Mouse (Mus musculus) embryonic facial prominence, embryonic 11.5 days (tissue): Measurements from ENCODE around the gene Wbp2nl. TPM values are rescaled to one million over a fixed set of nuclear protein-coding genes. Genes with fewer than 3 reads are reported as not detected.

Experiments used
- ATAC-seq: fragments of 200-750 bp; cut with Nextera tagmentation; replicated peaks from 2 replicates; pipeline ENCODE4 v1.8.0; 2017; ENCODE audit warnings: low read depth; ENCODE audit not compliant: insufficient number of reproducible peaks, low FRiP score, low TSS enrichment
- DNase-seq: peaks from one replicate; pipeline ENCODE4 v3.0.0-alpha.2; 2015; ENCODE audit warnings: low spot score
- H3K27ac ChIP-seq: fragments of 300-500 bp; sonication (generic); replicated peaks from 2 replicates; pipeline ENCODE4 v1.5.1; 2014; ENCODE audit warnings: mild to moderate bottlenecking, low read depth, low read length, control low read depth
- H3K27me3 ChIP-seq: fragments of 300-500 bp; sonication (generic); 2 replicates; pipeline ENCODE4 v1.6.1; 2014; ENCODE audit warnings: mild to moderate bottlenecking, low read length, moderate library complexity, mixed read lengths; ENCODE audit not compliant: control insufficient read depth, insufficient read depth
- H3K36me3 ChIP-seq: fragments of 300-500 bp; sonication (generic); replicated peaks from 2 replicates; pipeline ENCODE4 v1.6.1; 2014; ENCODE audit warnings: low read depth, mild to moderate bottlenecking, low read length, moderate library complexity, mixed read lengths; ENCODE audit not compliant: control insufficient read depth, insufficient read depth
- H3K4me1 ChIP-seq: fragments of 300-500 bp; sonication (generic); 2 replicates; pipeline ENCODE4 v1.6.1; 2014; ENCODE audit warnings: low read length, mixed read lengths; ENCODE audit not compliant: control insufficient read depth, insufficient read depth
- H3K4me2 ChIP-seq: fragments of 300-500 bp; sonication (generic); 2 replicates; pipeline ENCODE4 v1.6.1; 2014; ENCODE audit warnings: low read depth, mild to moderate bottlenecking, control low read depth, low read length, moderate library complexity
- H3K4me3 ChIP-seq: fragments of 300-500 bp; sonication (generic); 2 replicates; pipeline ENCODE4 v1.5.1; 2014; ENCODE audit warnings: low read depth, low read length, control low read depth
- H3K9ac ChIP-seq: fragments of 300-500 bp; sonication (generic); replicated peaks from 2 replicates; pipeline ENCODE4 v1.6.1; 2014; ENCODE audit warnings: mild to moderate bottlenecking, control low read depth, low read length
- H3K9me3 ChIP-seq: fragments of 300-500 bp; sonication (generic); replicated peaks from 2 replicates; pipeline ENCODE4 v1.6.1; 2016; ENCODE audit warnings: mild to moderate bottlenecking, low read length, inconsistent platforms, mixed read lengths; ENCODE audit not compliant: control insufficient read depth
- WGBS: fragments of 180-500 bp; shearing (Covaris S2); extraction: QIAGEN DNeasy Blood & Tissue Kit; methylation state at CpG from one replicate; pipeline ENCODE4 v1.1.7; 2014; 5-methylcytosine and 5-hydroxymethylcytosine counted together
- polyA plus RNA-seq: library from polyadenylated mRNA; unstranded; fragments of >200 nt; fragmentation: Nextera tagmentation; extraction: Ambion mirVana; gene quantifications from 2 replicates; pipeline ENCODE4 v1.2.1, GENCODE M21; 2014

Wbp2nl gene
- polyA plus RNA-seq, 1 experiment from 2014 or later, result 0.34 TPM

- H3K9ac ChIP-seq, result no peak overlapping the region
- H3K36me3 ChIP-seq, result peaks cover 3% of the 10 kb centered on the region
- no peaks in the 10 kb centered on the region; the same call in 1 of the 2 replicates for H3K4me1 ChIP-seq
- DNase-seq, result no peak
- ATAC-seq, result no peak
- no peak overlapping the region for H3K4me2 ChIP-seq
- WGBS, result 92% methylated on average over 7 of the region's 7 CpGs
- no peaks in the 10 kb centered on the region for H3K9me3 ChIP-seq
- H3K27ac ChIP-seq, result no peak overlapping the region
- H3K27me3 ChIP-seq, result no peaks in the 10 kb centered on the region
- no peak overlapping the region for H3K4me3 ChIP-seq
These were observed 8.5 kb upstream of the Wbp2nl start for GRCm38 (mm10) chr15:82290252-82290651.

GRCm38 (mm10) chr15:82292851-82293250, 5.9 kb upstream of the Wbp2nl start:
- H3K4me3 ChIP-seq, result no peak overlapping the region
- ATAC-seq (peak; percentile 57), DNase-seq (no peak)
- H3K9me3 ChIP-seq, result no peaks in the 10 kb centered on the region
- WGBS, result 26% methylated on average over 5 of the region's 5 CpGs
- no peaks in the 10 kb centered on the region; the same call in 1 of the 2 replicates for H3K4me1 ChIP-seq
- H3K27me3 ChIP-seq, result no peaks in the 10 kb centered on the region
- H3K36me3 ChIP-seq, result peaks cover 3% of the 10 kb centered on the region
- no peak overlapping the region for H3K9ac ChIP-seq
- H3K4me2 ChIP-seq, result no peak overlapping the region
- no peak overlapping the region for H3K27ac ChIP-seq

- peaks cover 3% of the 10 kb centered on the region for H3K36me3 ChIP-seq
- WGBS, result 16% methylated on average over 7 of the region's 7 CpGs
- DNase-seq (peak; percentile 51), ATAC-seq (peak; percentile 72)
- no peak overlapping the region for H3K9ac ChIP-seq
- no peak overlapping the region for H3K27ac ChIP-seq
- no peak overlapping the region for H3K4me2 ChIP-seq
- H3K27me3 ChIP-seq, result no peaks in the 10 kb centered on the region
- no peak overlapping the region for H3K4me3 ChIP-seq
- no peaks in the 10 kb centered on the region; the same call in 1 of the 2 replicates for H3K4me1 ChIP-seq
- H3K9me3 ChIP-seq, result no peaks in the 10 kb centered on the region
These were observed 5.5 kb upstream of the Wbp2nl start for GRCm38 (mm10) chr15:82293271-82293711.

GRCm38 (mm10) chr15:82294059-82294458, 4.7 kb upstream of the Wbp2nl start:
- Histone ChIP-seq H3K27me3 (no peaks in the 10 kb centered on the region), H3K4me3 (no peak overlapping the region), H3K9me3 (no peaks in the 10 kb centered on the region), H3K9ac (no peak overlapping the region; the same call in 1 of the 2 replicates), H3K4me2 (no peak overlapping the region), H3K27ac (no peak overlapping the region), H3K36me3 (peaks cover 3% of the 10 kb centered on the region), H3K4me1 (no peaks in the 10 kb centered on the region; the same call in 1 of the 2 replicates)
- ATAC-seq, result no peak
- DNase-seq, result peak; percentile 50
- 46% methylated on average over 8 of the region's 8 CpGs for WGBS

- Histone ChIP-seq H3K9me3 (no peaks in the 10 kb centered on the region), H3K27me3 (no peaks in the 10 kb centered on the region), H3K27ac (no peak overlapping the region), H3K36me3 (no peaks in the 10 kb centered on the region), H3K9ac (no peak overlapping the region), H3K4me1 (no peaks in the 10 kb centered on the region), H3K4me3 (no peak overlapping the region), H3K4me2 (no peak overlapping the region)
- DNase-seq (no peak), ATAC-seq (no peak)
- WGBS, result 73% methylated on average over 3 of the region's 3 CpGs
These were observed 8.4 kb downstream of the Wbp2nl start for GRCm38 (mm10) chr15:82307107-82307506.

GRCm38 (mm10) chr15:82308416-82308815, 9.7 kb downstream of the Wbp2nl start:
- Histone ChIP-seq H3K9ac (no peak overlapping the region), H3K4me2 (no peak overlapping the region), H3K27ac (no peak overlapping the region), H3K27me3 (no peaks in the 10 kb centered on the region), H3K9me3 (no peaks in the 10 kb centered on the region), H3K4me3 (no peak overlapping the region), H3K4me1 (no peaks in the 10 kb centered on the region), H3K36me3 (no peaks in the 10 kb centered on the region)
- WGBS, result 62% methylated on average over 3 of the region's 3 CpGs
- ATAC-seq (no peak), DNase-seq (no peak)

- no peaks in the 10 kb centered on the region for H3K36me3 ChIP-seq
- no peaks in the 10 kb centered on the region for H3K27me3 ChIP-seq
- no peaks in the 10 kb centered on the region for H3K9me3 ChIP-seq
- H3K9ac ChIP-seq, result no peak overlapping the region
- ATAC-seq (no peak), DNase-seq (no peak)
- WGBS, result 87% methylated on average over 6 of the region's 6 CpGs
- H3K4me1 ChIP-seq, result no peaks in the 10 kb centered on the region
- no peak overlapping the region for H3K27ac ChIP-seq
- H3K4me2 ChIP-seq, result no peak overlapping the region
- H3K4me3 ChIP-seq, result no peak overlapping the region
These were observed 19.1 kb downstream of the Wbp2nl start for GRCm38 (mm10) chr15:82317839-82318238.

GRCm38 (mm10) chr15:82319613-82320012, 20.9 kb downstream of the Wbp2nl start:
- WGBS, result 81% methylated on average over 1 of the region's 1 CpGs
- H3K27me3 ChIP-seq, result no peaks in the 10 kb centered on the region
- no peak overlapping the region for H3K4me3 ChIP-seq

More at GRCm38 (mm10) chr15:82319613-82320012, 20.9 kb downstream of the Wbp2nl start:
- no peak overlapping the region for H3K9ac ChIP-seq
- DNase-seq, result no peak
- no peaks in the 10 kb centered on the region for H3K36me3 ChIP-seq
- H3K4me2 ChIP-seq, result no peak overlapping the region
- H3K4me1 ChIP-seq, result no peaks in the 10 kb centered on the region
- no peak overlapping the region for H3K27ac ChIP-seq
- ATAC-seq, result no peak
- H3K9me3 ChIP-seq, result no peaks in the 10 kb centered on the region
